Mouse (Mus musculus) T-helper 2 cell (primary cell): ENCODE results near the gene Pdzd7.

ENCODE experiments used
- in situ Hi-C: fragments of 300-600 bp; cut with MboI, MseI; formaldehyde crosslinking; loops from one replicate; pipeline ENCODE4 v1.15.1; 2025; ENCODE audit warnings: high pct_unique_total_duplicates

Pdzd7 gene

DNA sequence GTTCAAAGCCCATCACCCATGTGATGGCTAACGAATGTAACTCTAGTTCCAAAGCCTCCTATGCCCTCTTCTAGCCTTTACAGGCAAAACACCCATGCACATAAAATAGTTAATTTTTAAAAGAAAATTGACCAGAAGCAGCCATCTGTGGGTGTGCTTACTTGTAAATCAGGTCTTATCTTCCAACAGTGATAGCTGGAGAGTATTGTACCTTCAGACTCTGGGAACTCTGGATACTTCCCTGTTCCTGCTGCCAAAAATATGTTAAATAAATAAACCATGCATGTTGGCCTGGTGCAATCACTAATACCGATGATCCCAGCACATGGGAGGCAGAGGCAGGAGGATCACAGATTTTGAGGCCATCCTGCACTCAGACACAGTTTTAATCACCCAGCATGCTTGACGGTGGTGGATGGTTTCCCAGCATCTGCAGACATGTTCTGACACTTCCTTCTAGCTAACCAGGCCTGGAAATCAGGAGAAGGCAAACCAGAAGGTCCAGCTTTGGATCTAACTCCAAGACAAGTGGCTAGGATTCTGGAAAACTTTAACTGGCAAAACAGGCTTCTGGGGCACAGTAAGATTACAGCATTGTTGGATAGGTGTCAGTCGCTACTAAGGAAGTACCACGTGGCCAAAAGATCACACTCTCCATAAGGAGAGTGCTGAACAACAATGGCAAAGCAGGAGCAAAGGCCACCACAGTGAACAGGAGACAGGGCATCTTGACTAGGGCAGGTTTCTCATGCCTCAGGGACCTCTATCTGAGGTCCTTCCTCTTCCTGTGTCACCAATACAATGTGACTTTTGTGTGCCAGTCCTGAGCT is 60.1 kb downstream of the Pdzd7 start:
- in situ Hi-C loops = no loop called here

DNA sequence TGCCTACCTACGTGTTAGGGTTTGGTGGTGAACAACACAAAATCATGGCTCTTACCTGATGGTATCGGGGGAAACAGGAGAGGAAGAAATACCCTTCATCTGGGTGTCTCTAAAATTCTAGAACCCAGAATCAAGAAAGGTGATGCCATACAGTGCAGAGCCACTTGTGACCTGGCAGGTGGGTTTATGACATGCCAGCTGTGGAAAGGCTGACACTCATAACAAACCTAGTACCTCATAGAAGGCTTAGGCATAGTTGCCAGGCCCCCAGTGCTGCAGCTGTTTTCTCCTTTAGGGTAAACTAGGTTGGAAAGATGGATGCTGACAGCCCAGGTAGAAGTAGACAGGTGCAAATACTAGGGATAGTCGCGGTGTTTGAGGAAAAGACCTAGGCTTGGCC is 61.1 kb downstream of the Pdzd7 start:
- in situ Hi-C loops = loop anchor here (5.0 kb wide), 1 partner anchor 48 kb away; no protein-coding TSS in a partner anchor

DNA sequence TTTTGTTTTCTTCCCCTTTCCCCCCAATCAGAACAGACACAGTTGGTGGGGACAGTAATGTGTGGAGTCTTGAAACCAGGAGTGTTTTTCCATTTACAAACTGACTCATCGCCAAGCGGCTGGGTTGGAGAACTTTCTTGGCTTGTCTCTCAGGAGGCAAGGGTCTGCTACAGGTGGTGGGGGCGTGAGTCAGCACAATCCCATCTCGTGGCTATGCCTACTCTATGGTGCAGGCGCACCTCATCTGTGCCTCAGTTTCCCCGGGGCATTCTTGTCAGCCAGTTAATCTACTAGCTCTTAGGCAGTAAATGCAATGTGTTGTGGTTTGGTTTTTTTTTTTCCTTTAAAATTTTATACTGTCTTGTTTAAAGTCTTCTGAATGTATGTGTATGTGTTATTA is 62.2 kb downstream of the Pdzd7 start:
- in situ Hi-C loops = loop anchor here (5.0 kb wide), 1 partner anchor 49 kb away; no protein-coding TSS in a partner anchor

DNA sequence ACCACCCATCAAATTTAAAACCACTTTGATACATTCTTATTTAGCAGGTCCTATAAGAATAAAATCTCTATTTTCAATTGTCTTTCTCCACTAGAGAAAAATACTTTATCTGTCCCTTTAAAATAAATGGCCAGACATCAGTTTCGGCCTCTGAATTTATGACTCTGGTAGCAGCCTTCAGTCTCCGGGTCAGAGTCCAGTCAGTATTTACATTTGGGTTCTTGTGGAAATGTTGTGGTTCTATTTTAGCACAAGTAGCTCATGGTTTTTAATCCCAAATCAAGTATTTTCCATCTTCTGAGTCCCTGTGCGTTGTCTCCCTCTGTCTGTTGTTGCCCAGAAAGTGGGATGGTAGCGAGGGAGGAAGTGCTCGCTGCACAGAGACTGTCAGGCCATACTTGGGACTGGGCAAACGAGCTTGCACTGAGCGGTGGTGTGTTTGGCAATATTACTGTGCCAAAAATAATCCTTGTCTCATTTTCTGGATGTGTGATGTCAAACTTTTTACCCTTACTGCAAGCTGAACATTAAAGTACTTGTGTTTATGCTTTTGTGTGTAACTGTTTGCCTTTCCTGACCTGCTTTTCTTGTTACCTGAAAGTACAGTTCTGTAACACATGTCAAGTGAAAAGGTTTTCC is 62.9 kb downstream of the Pdzd7 start:
- in situ Hi-C loops = loop anchor here (5.0 kb wide), 1 partner anchor 50 kb away; no protein-coding TSS in a partner anchor

DNA sequence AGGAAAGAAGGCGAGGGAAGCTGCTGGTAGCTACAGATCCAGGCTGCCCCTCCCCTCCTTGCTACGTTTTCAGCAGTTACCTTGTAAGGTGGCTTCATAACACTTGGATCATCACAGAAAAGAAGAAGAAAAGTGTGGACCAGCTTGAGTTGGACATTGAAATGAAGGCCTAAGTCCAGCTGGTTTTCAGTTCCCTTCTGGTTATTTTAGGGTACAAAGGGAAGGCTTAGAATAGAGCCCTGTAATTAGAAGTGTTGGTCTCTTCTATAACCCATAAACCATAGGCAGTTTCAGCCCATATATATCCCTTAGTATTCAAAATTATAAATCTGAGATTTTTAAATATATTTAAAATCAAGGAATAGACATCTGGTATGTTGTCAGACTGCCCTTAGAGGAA is 64.7 kb downstream of the Pdzd7 start:
- in situ Hi-C loops = loop anchor here (5.0 kb wide), 1 partner anchor 52 kb away; no protein-coding TSS in a partner anchor

DNA sequence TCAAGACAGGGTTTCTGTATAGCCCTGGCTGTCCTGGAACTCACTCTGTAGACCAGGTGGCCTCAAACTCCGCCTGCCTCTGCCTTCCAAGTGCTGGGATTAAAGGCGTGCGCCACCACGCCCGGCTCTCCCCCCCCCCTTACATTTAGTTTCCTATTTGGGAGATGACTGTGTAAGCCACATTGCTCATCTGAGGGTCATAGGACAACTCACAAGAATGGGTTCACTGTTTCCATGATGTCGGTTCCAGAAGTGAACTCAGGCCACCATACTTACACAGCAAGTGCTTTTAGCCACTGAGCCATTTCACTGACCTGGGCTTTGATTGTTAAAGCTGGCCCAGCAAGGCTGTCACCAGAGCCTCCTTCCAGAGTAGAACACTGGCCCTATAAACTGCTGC is 68.4 kb downstream of the Pdzd7 start:
- in situ Hi-C loops = no loop called here
